Mouse (Mus musculus): Measurements from ENCODE around the gene Suz12.
"Not testable (repeated sequence)": the region's sequence is repeated elsewhere in the genome, so short reads cannot be mapped to it uniquely, and the experiment has no call there.

The Suz12 gene

GRCm38 (mm10) chr11:79992592-79993355, at the start of gene Suz12:
TSS of gene Suz12 (plus strand) at chr11:79993106.
- DNase-seq (ENCODE audit: low read depth), result peak; percentile 90

GRCm38 (mm10) chr11:79943136-79943535, 49.8 kb upstream of the Suz12 start:
- DNase-seq (ENCODE audit: low read depth), result no peak

- no peak for DNase-seq (ENCODE audit: low read depth)
Observed at GRCm38 (mm10) chr11:79943601-79944000, 49.3 kb upstream of the Suz12 start.

GRCm38 (mm10) chr11:79947265-79947664, 45.6 kb upstream of the Suz12 start:
- no peak for DNase-seq (ENCODE audit: low read depth)

GRCm38 (mm10) chr11:79961346-79962124, 31.4 kb upstream of the Suz12 start:
- no peak for DNase-seq (ENCODE audit: low read depth)

GRCm38 (mm10) chr11:79962125-79962876, 30.6 kb upstream of the Suz12 start, which contains the start of gene Utp6:
TSS of gene Utp6 (minus strand) at chr11:79962390.
- peak; percentile 95 for DNase-seq (ENCODE audit: low read depth)

- DNase-seq (ENCODE audit: low read depth), result no peak
Observed at GRCm38 (mm10) chr11:79962877-79963183, 30.1 kb upstream of the Suz12 start.

GRCm38 (mm10) chr11:79963212-79963974, 29.5 kb upstream of the Suz12 start:
- no peak for DNase-seq (ENCODE audit: low read depth)

- no peak for DNase-seq (ENCODE audit: low read depth)
Observed at GRCm38 (mm10) chr11:79965896-79966295, 27.0 kb upstream of the Suz12 start.

GRCm38 (mm10) chr11:79967752-79968151, 25.2 kb upstream of the Suz12 start:
- DNase-seq (ENCODE audit: low read depth), result no peak

GRCm38 (mm10) chr11:79973133-79973532, 19.8 kb upstream of the Suz12 start:
- DNase-seq (ENCODE audit: low read depth), result no peak

- no peak for DNase-seq (ENCODE audit: low read depth)
Observed at GRCm38 (mm10) chr11:79973626-79974476, 19.1 kb upstream of the Suz12 start.

GRCm38 (mm10) chr11:79975377-79975776, 17.5 kb upstream of the Suz12 start:
- DNase-seq (ENCODE audit: low read depth), result no peak

GRCm38 (mm10) chr11:79976222-79976621, 16.7 kb upstream of the Suz12 start:
- no peak for DNase-seq (ENCODE audit: low read depth)

GRCm38 (mm10) chr11:79976645-79977044, 16.3 kb upstream of the Suz12 start:
- DNase-seq (ENCODE audit: low read depth), result not testable (repeated sequence)

- DNase-seq (ENCODE audit: low read depth), result not testable (repeated sequence)
Observed at GRCm38 (mm10) chr11:79977061-79977460, 15.8 kb upstream of the Suz12 start.

GRCm38 (mm10) chr11:79977747-79978146, 15.2 kb upstream of the Suz12 start:
- DNase-seq (ENCODE audit: low read depth), result not testable (repeated sequence)

GRCm38 (mm10) chr11:79986886-79987285, 6.0 kb upstream of the Suz12 start:
- no peak for DNase-seq (ENCODE audit: low read depth)

GRCm38 (mm10) chr11:79987896-79988295, 5.0 kb upstream of the Suz12 start:
- DNase-seq (ENCODE audit: low read depth), result no peak

GRCm38 (mm10) chr11:79990120-79990519, 2.8 kb upstream of the Suz12 start:
- no peak for DNase-seq (ENCODE audit: low read depth)

GRCm38 (mm10) chr11:79991600-79991999, 1.3 kb upstream of the Suz12 start:
- no peak for DNase-seq (ENCODE audit: low read depth)
